Mouse (Mus musculus) cortical plate, adult 2 months (tissue): ENCODE results near the gene Syt3. TPM values are rescaled to one million over a fixed set of nuclear protein-coding genes. Genes with fewer than 3 reads are reported as not detected.

Experiments used
- H3K27ac ChIP-seq: fragments of 200-500 bp; 2 replicates; pipeline ENCODE4 v1.5.1; 2012; ENCODE audit warnings: low read length, control low read depth, inconsistent platforms; ENCODE audit not compliant: insufficient read depth
- H3K4me1 ChIP-seq: fragments of 200-500 bp; 2 replicates; pipeline ENCODE4 v1.6.1; 2011; ENCODE audit warnings: low read length; ENCODE audit not compliant: control insufficient read depth, insufficient read depth
- H3K4me3 ChIP-seq: fragments of 200-500 bp; 2 replicates; pipeline ENCODE4 v1.5.1; 2011; ENCODE audit warnings: mild to moderate bottlenecking, low read length, control low read depth; ENCODE audit not compliant: insufficient read depth
- CTCF ChIP-seq: fragments of 200-500 bp; IDR thresholded peaks from 2 replicates; pipeline ENCODE4 v1.5.1; 2011; ENCODE audit warnings: mild to moderate bottlenecking, control low read depth, low read length; ENCODE audit not compliant: insufficient read depth; ENCODE audit errors: extremely low read depth
- POLR2A ChIP-seq: fragments of 200-500 bp; IDR thresholded peaks from 2 replicates; pipeline ENCODE4 v1.6.1; 2011; ENCODE audit warnings: mild to moderate bottlenecking, low read length, control low read depth; ENCODE audit not compliant: insufficient read depth; ENCODE audit errors: extremely low read depth
- polyA plus RNA-seq: library from polyadenylated mRNA; depleted of rRNA; stranded (reverse); fragments of >200 nt; gene quantifications from 2 replicates; pipeline ENCODE4 v1.2.3, GENCODE M21; 2012

Gene Syt3
- polyA plus RNA-seq, 1 experiment = 70.2 TPM

GRCm38 (mm10) chr7:44434089-44434488 lies 50.2 kb downstream of the Syt3 start:
- Histone ChIP-seq H3K27ac (no peak overlapping the region), H3K4me1 (peaks cover 13% of the 10 kb centered on the region), H3K4me3 (no peak overlapping the region)
- TF ChIP-seq POLR2A = no peak
- no peak for TF ChIP-seq CTCF

GRCm38 (mm10) chr7:44435796-44436195 lies 51.9 kb downstream of the Syt3 start:
- Histone ChIP-seq H3K4me1 (peaks cover 13% of the 10 kb centered on the region), H3K27ac (no peak overlapping the region), H3K4me3 (no peak overlapping the region)
- TF ChIP-seq POLR2A (no peak), CTCF (no peak)

GRCm38 (mm10) chr7:44436267-44436666 lies 52.4 kb downstream of the Syt3 start:
- peaks cover 14% of the 10 kb centered on the region for H3K4me1 ChIP-seq

DNA sequence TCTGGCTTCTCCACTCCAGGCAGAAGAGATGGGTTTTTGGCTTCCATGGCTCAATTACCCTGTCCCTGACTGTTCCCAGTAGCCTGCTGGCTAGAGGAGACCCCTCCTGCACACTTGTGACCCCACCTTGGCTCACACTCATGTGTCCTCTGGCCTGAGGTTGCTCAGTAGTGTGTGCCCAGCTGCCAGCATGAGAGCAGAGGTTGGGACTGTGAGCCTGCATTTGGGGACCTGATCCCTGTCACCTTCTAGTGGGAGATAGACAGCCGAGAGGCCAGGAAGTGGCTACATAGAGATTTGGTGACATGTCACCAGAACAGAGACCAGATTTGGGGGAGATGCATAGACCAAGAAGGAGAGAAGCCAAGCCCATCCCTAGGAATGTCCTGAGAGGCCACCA lies 53.3 kb downstream of the Syt3 start:
- Histone ChIP-seq H3K4me3 (no peak overlapping the region), H3K4me1 (peaks cover 10% of the 10 kb centered on the region), H3K27ac (no peak overlapping the region)
- no peak for TF ChIP-seq POLR2A

More at GRCm38 (mm10) chr7:44436267-44436666, 52.4 kb downstream of the Syt3 start:
- Histone ChIP-seq H3K27ac (no peak overlapping the region), H3K4me3 (no peak overlapping the region)
- TF ChIP-seq CTCF (peak; percentile 23; the same call in 1 of the 2 replicates), POLR2A (no peak)

DNA sequence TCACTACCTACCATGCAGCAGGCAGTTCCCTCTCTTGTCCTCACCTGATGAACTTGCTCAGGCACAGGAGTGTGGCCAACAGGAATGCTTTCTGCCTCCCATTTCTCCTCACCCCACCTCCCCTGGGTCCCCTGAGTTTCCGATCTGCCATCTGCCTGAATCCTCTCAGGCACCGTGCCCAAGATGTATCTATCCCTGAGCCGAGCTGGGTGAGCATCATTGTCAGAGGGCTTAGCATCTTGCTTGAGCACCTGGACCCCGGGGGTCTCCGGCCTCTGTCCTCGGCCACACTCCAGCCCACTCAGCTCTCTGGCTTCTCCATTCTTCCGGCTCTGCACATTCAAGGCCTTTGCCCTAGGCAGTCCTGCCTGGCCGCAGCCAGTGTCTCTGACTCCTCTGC lies 54.0 kb downstream of the Syt3 start:
- Histone ChIP-seq H3K4me1 (peaks cover 10% of the 10 kb centered on the region), H3K27ac (no peak overlapping the region), H3K4me3 (no peak overlapping the region)
- TF ChIP-seq CTCF = no peak
- no peak for TF ChIP-seq POLR2A

GRCm38 (mm10) chr7:44439696-44440095 lies 55.8 kb downstream of the Syt3 start:
- TF ChIP-seq CTCF = no peak
- TF ChIP-seq POLR2A = no peak
- no peak overlapping the region for H3K4me3 ChIP-seq
- H3K4me1 ChIP-seq = peaks cover 14% of the 10 kb centered on the region
- no peak overlapping the region for H3K27ac ChIP-seq

DNA sequence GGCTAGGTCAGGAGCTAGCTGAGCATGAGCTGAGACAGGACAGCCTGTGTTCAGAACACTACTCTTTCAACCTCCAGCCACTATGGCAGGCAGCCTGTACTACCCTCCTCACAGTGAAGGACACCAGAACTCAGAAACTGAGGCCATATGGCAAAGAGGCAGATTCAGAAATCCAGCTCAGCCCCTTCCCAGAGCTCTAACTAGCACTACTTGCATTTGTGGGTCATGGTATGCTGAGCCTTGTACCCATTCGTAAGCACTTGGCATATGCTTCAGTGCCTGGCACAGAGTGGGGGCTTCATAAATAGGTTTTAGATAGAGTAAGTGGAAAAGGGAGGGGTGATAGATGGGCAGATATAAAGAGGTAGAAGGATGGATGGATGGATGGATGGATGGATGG lies 56.6 kb downstream of the Syt3 start:
- no peak for TF ChIP-seq POLR2A
- no peak for TF ChIP-seq CTCF
- Histone ChIP-seq H3K4me3 (no peak overlapping the region), H3K4me1 (peaks cover 17% of the 10 kb centered on the region), H3K27ac (no peak overlapping the region)

DNA sequence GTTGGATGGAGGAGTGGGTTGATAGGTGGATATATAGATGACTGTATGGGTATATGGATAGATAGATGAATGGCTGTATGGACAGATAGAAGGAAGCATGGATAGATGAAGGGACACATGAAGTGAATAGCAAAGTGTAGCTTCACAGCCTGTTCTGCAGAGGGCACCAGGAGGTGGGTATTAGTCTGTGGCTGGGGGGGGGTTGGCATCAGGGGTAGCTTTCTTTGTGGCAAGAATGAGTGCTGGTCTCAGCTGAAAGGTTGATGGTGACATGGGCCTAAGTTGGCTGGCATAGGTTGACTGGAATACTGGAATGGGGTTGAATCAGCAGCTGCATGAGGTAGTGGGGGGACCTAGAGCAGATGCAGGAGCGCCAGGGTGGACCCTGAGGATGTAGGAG lies 57.3 kb downstream of the Syt3 start:
- no peak for TF ChIP-seq CTCF
- TF ChIP-seq POLR2A = no peak
- Histone ChIP-seq H3K27ac (peak overlapping the region; percentile 78), H3K4me1 (peaks cover 17% of the 10 kb centered on the region), H3K4me3 (peak overlapping the region; percentile 79)

DNA sequence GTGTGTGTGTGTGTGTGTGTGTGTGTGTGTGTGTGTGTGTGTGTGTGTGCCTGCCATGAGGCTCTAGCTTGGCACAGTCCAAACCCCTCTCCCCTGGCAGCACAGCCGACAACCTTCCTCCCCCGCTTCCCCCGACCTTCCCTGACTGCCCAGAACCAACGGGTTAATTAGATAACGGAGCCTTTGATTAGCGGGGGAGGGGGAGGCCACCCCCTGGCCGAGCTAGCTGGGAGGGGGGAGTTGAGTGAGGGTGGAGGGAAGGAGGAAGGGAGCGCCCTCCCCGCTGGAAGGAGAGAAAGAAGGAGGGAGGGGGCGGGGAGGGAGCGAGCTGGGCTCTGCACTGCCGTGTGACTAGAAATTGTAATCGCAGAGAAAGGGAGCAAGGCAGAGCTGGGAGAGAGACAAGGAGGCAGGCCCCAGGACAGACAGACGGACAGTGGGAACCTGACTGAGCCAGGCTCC lies 57.8 kb downstream of the Syt3 start:
- H3K27ac ChIP-seq = peak overlapping the region; percentile 86
- H3K4me3 ChIP-seq = peak overlapping the region; percentile 79
- peaks cover 21% of the 10 kb centered on the region for H3K4me1 ChIP-seq
- peak; percentile 92 for TF ChIP-seq POLR2A
- no peak for TF ChIP-seq CTCF

DNA sequence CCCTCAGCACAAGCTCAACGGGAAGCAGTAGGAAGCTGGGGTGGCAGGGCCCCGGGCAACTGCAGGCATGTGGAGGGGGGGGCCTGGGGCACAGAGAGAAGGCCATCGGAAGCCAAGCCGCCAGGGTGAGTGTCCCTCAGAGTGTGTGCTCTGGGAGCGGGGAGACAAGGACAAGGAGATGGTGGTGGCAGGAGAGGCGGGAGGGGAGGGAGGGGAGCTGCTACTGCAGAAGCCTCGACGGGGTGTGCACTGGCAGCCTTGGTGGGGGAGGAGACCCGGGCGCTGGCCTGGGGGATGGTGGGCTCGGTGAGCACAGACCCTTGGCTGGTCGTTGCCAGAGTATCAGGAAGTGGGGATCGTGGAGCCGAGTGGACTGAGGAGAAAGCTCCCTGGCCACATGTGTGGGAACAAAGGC lies 58.5 kb downstream of the Syt3 start:
- TF ChIP-seq CTCF = no peak
- peak; percentile 39; the same call in 1 of the 2 replicates for TF ChIP-seq POLR2A
- Histone ChIP-seq H3K4me1 (peaks cover 26% of the 10 kb centered on the region), H3K4me3 (peak overlapping the region; percentile 79), H3K27ac (peak overlapping the region; percentile 86; the same call in 1 of the 2 replicates)
